Mouse (Mus musculus) midbrain, embryonic 12.5 days (tissue): ENCODE data around the gene Hdgfl2. TPM values are rescaled to one million over a fixed set of nuclear protein-coding genes. Genes with fewer than 3 reads are reported as not detected.
"Not testable (repeated sequence)": the region's sequence is repeated elsewhere in the genome, so short reads cannot be mapped to it uniquely, and the experiment has no call there.

Experiments used
- ATAC-seq: fragments of 200-750 bp; cut with Nextera tagmentation; 2 replicates; pipeline ENCODE4 v1.8.0; 2017; ENCODE audit warnings: low read depth, moderate TSS enrichment, moderate library complexity; ENCODE audit not compliant: low FRiP score
- H3K27ac ChIP-seq: fragments of 300-500 bp; sonication (generic); replicated peaks from 2 replicates; pipeline ENCODE4 v1.5.1; 2016; ENCODE audit warnings: mild to moderate bottlenecking
- H3K27me3 ChIP-seq: fragments of 300-500 bp; sonication (generic); 2 replicates; pipeline ENCODE4 v1.6.1; 2016; ENCODE audit warnings: mild to moderate bottlenecking
- H3K36me3 ChIP-seq: fragments of 300-500 bp; sonication (generic); 2 replicates; pipeline ENCODE4 v1.6.1; 2016
- H3K4me1 ChIP-seq: fragments of 300-500 bp; sonication (generic); 2 replicates; pipeline ENCODE4 v1.6.1; 2016
- H3K4me2 ChIP-seq: fragments of 300-500 bp; sonication (generic); replicated peaks from 2 replicates; pipeline ENCODE4 v1.6.1; 2016; ENCODE audit warnings: mild to moderate bottlenecking, moderate library complexity
- H3K4me3 ChIP-seq: fragments of 300-500 bp; sonication (generic); 2 replicates; pipeline ENCODE4 v1.5.1; 2016; ENCODE audit warnings: mild to moderate bottlenecking
- H3K9ac ChIP-seq: fragments of 300-500 bp; sonication (generic); replicated peaks from 2 replicates; pipeline ENCODE4 v1.6.1; 2016; ENCODE audit warnings: mild to moderate bottlenecking, moderate library complexity
- H3K9me3 ChIP-seq: fragments of 300-500 bp; sonication (generic); 2 replicates; pipeline ENCODE4 v1.6.1; 2016; ENCODE audit warnings: mild to moderate bottlenecking
- WGBS: fragments of 180-500 bp; shearing (Covaris S2); methylation state at CpG from one replicate; pipeline ENCODE4 v1.1.7; 2016; 5-methylcytosine and 5-hydroxymethylcytosine counted together
- polyA plus RNA-seq: library from polyadenylated mRNA; unstranded; fragments of >200 nt; fragmentation: Nextera tagmentation; extraction: Ambion mirVana; gene quantifications from 2 replicates; pipeline ENCODE4 v1.2.1, GENCODE M21; 2016

The Hdgfl2 gene
- polyA plus RNA-seq, 1 experiment from 2014 or later, result 179 TPM

DNA sequence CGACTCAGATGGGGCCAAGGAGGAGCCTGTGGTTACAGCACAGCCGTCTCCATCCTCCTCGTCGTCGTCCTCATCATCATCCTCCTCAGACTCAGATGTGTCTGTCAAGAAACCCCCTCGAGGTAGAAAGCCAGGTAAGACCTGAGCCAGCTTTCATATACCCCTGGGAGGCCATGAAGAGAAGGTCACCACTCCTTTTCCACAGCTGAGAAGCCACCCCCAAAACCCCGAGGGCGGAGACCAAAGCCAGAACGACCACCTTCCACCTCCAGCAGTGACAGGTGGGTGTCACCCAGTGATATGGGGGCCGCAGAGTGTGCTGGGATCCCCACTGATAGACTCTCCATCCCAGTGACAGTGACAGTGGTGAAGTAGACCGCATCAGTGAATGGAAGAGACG is 17.4 kb downstream of the Hdgfl2 start:
- no peak for ATAC-seq
- H3K4me3 ChIP-seq, result no peak overlapping the region
- 91% methylated on average over 12 of the region's 12 CpGs for WGBS
- no peak overlapping the region for H3K27ac ChIP-seq
- no peak overlapping the region for H3K4me2 ChIP-seq
- peaks cover 80% of the 10 kb centered on the region for H3K36me3 ChIP-seq
- H3K4me1 ChIP-seq, result no peaks in the 10 kb centered on the region
- no peaks in the 10 kb centered on the region for H3K27me3 ChIP-seq
- H3K9ac ChIP-seq, result no peak overlapping the region
- H3K9me3 ChIP-seq, result no peaks in the 10 kb centered on the region

DNA sequence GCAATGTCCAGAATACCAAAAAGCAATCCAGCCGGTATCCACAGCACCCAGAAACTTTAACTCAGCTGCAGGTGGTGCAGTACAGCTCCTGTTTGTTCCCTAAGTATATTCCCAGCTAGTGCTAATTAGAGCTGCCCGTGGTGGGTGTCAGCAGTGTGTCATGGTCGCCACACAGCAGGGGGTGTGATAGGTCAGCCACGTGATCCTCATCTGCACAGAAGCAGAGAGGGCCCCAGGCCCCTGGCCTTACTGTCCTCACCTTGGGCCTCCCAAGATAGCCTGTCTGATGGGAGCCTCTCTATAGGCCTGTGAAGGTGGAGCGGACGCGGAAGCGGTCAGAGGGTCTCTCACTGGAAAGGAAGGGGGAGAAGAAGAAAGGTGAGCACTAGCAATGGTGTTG is 18.7 kb downstream of the Hdgfl2 start:
- Histone ChIP-seq H3K4me2 (no peak overlapping the region), H3K9me3 (no peaks in the 10 kb centered on the region), H3K27ac (no peak overlapping the region), H3K9ac (no peak overlapping the region), H3K36me3 (peaks cover 86% of the 10 kb centered on the region), H3K4me3 (no peak overlapping the region), H3K27me3 (no peaks in the 10 kb centered on the region), H3K4me1 (no peaks in the 10 kb centered on the region)
- ATAC-seq, result no peak
- WGBS, result 90% methylated on average over 8 of the region's 8 CpGs

GRCm38 (mm10) chr17:56098711-56099572 is 19.5 kb downstream of the Hdgfl2 start:
- peaks cover 87% of the 10 kb centered on the region for H3K36me3 ChIP-seq

DNA sequence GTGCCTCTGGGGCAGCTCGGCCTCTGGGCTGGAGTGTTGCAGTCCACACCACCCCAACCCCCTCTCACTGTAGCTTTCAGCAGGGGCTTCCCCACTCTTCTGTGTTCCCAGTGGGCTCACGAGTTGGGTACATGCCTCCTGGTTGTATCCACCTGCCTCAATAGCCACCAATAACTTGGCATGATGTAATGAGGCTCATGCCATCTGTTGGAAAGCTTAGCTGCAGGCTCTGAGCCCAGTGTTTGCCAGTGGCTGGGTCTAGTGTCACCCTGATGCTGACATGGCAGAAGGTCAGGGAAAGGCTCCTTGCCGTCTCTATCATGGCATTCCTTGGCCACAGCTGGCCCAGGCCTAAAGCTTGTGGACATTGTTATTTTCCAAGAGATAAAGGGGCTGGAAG is 21.4 kb downstream of the Hdgfl2 start:
- Histone ChIP-seq H3K4me3 (no peak overlapping the region), H3K27me3 (no peaks in the 10 kb centered on the region), H3K4me2 (no peak overlapping the region), H3K9ac (no peak overlapping the region), H3K36me3 (peaks cover 82% of the 10 kb centered on the region), H3K27ac (no peak overlapping the region), H3K9me3 (no peaks in the 10 kb centered on the region), H3K4me1 (no peaks in the 10 kb centered on the region)
- 94% methylated on average over 3 of the region's 3 CpGs for WGBS
- no peak for ATAC-seq

More at GRCm38 (mm10) chr17:56098711-56099572, 19.5 kb downstream of the Hdgfl2 start:
- Histone ChIP-seq H3K9me3 (no peaks in the 10 kb centered on the region), H3K27me3 (no peaks in the 10 kb centered on the region), H3K4me2 (no peak overlapping the region), H3K9ac (no peak overlapping the region), H3K4me3 (no peak overlapping the region), H3K27ac (no peak overlapping the region), H3K4me1 (no peaks in the 10 kb centered on the region)
- WGBS, result 89% methylated on average over 15 of the region's 15 CpGs
- ATAC-seq, result no peak

DNA sequence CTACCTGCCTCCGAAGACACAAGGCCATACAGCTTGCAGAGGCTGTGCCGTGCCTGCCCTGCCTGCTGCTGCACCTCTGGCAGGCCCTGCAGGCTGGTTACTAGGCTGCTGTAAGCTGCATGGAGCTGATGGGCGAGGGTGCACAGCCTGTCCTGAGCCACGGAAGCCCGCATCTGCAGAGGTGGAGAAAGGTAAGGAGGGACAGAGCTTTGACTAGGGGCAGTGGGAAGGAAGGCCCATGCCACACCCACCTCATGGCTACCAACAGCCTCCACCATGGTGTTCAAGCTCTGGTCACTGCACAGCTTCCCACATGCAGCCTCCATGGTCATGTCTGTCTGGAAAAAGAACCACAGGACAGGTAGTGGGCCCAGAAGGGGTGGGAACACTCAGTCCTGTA is 22.7 kb downstream of the Hdgfl2 start:
- Histone ChIP-seq H3K9me3 (no peaks in the 10 kb centered on the region), H3K27ac (no peak overlapping the region), H3K4me1 (no peaks in the 10 kb centered on the region), H3K27me3 (no peaks in the 10 kb centered on the region), H3K36me3 (peaks cover 69% of the 10 kb centered on the region), H3K9ac (no peak overlapping the region), H3K4me2 (no peak overlapping the region), H3K4me3 (no peak overlapping the region)
- WGBS, result 89% methylated on average over 5 of the region's 5 CpGs
- no peak for ATAC-seq

GRCm38 (mm10) chr17:56102927-56103326 is 23.5 kb downstream of the Hdgfl2 start:
- H3K9ac ChIP-seq, result no peak overlapping the region
- no peaks in the 10 kb centered on the region for H3K4me1 ChIP-seq
- 94% methylated on average over 9 of the region's 9 CpGs for WGBS
- no peak overlapping the region for H3K4me2 ChIP-seq
- H3K4me3 ChIP-seq, result no peak overlapping the region
- no peaks in the 10 kb centered on the region for H3K27me3 ChIP-seq
- no peaks in the 10 kb centered on the region for H3K9me3 ChIP-seq
- no peak for ATAC-seq
- peaks cover 66% of the 10 kb centered on the region for H3K36me3 ChIP-seq
- H3K27ac ChIP-seq, result no peak overlapping the region

DNA sequence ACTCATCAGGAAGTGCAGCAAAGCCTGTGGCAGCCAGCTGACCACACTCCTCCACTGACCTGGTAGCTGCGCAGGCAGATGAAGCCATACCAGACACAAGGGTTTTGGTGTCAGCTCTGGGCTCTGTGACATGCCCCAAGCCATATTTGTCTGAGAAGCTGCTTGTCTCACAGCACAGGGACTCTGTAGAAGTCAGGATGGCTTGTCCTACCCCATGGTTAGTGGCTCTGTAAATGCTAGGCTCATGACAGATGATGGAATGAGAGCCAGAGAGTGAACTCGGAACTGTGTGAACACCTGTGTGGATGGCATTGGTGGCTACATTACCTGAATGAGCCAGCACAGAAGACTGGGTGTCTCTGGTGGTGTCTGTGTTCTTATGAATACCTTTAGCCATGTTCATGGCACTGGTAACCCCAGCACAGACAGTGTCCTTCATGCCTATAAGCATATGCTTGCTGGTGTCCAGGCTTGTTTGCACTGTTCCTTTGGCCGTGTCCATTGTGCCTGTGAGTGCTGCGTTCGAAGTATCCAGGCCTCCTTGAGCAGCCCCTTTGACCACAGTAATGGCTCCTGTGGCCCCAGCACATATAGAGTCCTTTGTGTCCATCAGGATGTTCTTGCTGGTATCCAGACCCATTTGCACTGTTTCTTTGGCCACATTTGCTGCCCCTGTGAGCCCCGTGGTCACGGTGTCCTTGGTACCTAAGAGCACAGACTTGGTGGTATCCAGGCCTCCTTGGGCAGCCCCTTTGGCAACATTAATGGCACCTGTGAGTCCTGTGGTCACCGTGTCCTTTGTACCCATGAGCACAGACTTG is 24.2 kb downstream of the Hdgfl2 start:
- Histone ChIP-seq H3K4me1 (no peaks in the 10 kb centered on the region), H3K27me3 (no peaks in the 10 kb centered on the region), H3K4me2 (no peak overlapping the region), H3K9ac (no peak overlapping the region), H3K27ac (no peak overlapping the region), H3K9me3 (no peaks in the 10 kb centered on the region), H3K4me3 (no peak overlapping the region), H3K36me3 (peaks cover 59% of the 10 kb centered on the region)
- no peak for ATAC-seq
- WGBS, result 93% methylated on average over 8 of the region's 8 CpGs

DNA sequence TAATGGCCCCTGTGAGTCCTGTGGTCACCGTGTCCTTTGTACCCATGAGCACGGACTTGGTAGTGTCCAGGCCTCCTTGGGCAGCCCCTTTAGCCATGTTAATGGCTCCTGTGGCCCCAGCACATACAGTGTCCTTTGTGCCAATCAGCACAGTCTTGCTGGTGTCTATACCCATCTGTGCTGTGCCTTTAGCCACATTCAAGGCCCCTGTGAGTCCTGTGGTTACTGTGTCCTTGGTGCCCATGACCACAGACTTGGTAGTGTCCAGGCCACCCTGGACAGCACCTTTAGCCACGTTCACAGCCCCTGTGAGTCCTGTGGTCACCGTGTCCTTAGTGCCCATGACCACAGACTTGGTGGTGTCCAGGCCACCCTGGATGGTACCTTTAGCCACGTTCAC is 25.4 kb downstream of the Hdgfl2 start:
- WGBS, result 90% methylated on average over 3 of the region's 5 CpGs
- peaks cover 49% of the 10 kb centered on the region for H3K36me3 ChIP-seq
- H3K4me2 ChIP-seq, ATAC-seq, H3K4me3 ChIP-seq, H3K9ac ChIP-seq, H3K27me3 ChIP-seq, H3K27ac ChIP-seq, H3K9me3 ChIP-seq, H3K4me1 ChIP-seq: not testable (repeated sequence)

- H3K36me3 ChIP-seq, result peaks cover 32% of the 10 kb centered on the region
- H3K27ac ChIP-seq, H3K9me3 ChIP-seq, ATAC-seq, H3K9ac ChIP-seq, H3K4me2 ChIP-seq, H3K4me1 ChIP-seq, H3K27me3 ChIP-seq, H3K4me3 ChIP-seq: not testable (repeated sequence)
- WGBS, result 100% methylated on average over 4 of the region's 4 CpGs
Measured at GRCm38 (mm10) chr17:56106436-56106835, 27.0 kb downstream of the Hdgfl2 start.

DNA sequence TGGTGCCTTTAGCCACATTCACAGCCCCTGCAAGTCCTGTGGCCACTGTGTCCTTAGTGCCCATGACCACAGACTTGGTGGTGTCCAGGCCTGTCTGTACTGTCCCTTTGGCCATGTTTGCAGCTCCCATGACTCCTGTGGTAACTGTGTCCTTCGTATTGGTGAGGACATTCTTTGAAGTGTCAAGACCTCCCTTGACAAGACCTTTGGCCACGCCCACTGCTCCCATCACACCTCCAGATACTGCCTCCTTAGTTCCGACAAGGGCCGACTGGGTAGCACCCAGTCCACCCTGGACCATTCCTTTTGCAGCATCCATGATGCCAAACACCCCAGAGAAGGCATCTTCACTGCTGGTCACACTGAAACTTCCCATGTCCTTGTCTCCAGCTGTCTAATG is 27.5 kb downstream of the Hdgfl2 start:
- 83% methylated on average over 4 of the region's 4 CpGs for WGBS
- H3K4me3 ChIP-seq, result no peak overlapping the region

GRCm38 (mm10) chr17:56107736-56108135 is 28.3 kb downstream of the Hdgfl2 start:
- peaks cover 19% of the 10 kb centered on the region for H3K36me3 ChIP-seq
- H3K9me3 ChIP-seq, result no peaks in the 10 kb centered on the region
- peaks cover under 1% of the 10 kb centered on the region; the same call in 1 of the 2 replicates for H3K4me1 ChIP-seq
- no peak for ATAC-seq
- H3K4me3 ChIP-seq, result no peak overlapping the region
- no peaks in the 10 kb centered on the region for H3K27me3 ChIP-seq
- 72% methylated on average over 2 of the region's 2 CpGs for WGBS
- H3K27ac ChIP-seq, result no peak overlapping the region
- H3K9ac ChIP-seq, result no peak overlapping the region
- no peak overlapping the region for H3K4me2 ChIP-seq

More for the DNA sequence above, 27.5 kb downstream of the Hdgfl2 start:
- H3K27me3 ChIP-seq, result no peaks in the 10 kb centered on the region
- H3K9ac ChIP-seq, result no peak overlapping the region
- H3K36me3 ChIP-seq, result peaks cover 27% of the 10 kb centered on the region
- no peak overlapping the region for H3K27ac ChIP-seq
- ATAC-seq, result no peak
- no peaks in the 10 kb centered on the region for H3K9me3 ChIP-seq
- H3K4me1 ChIP-seq, result no peaks in the 10 kb centered on the region
- H3K4me2 ChIP-seq, result no peak overlapping the region

GRCm38 (mm10) chr17:56108334-56109044 is 29.1 kb downstream of the Hdgfl2 start:
- ATAC-seq, result no peak
- Histone ChIP-seq H3K36me3 (peaks cover 12% of the 10 kb centered on the region), H3K9me3 (no peaks in the 10 kb centered on the region), H3K27me3 (no peaks in the 10 kb centered on the region), H3K4me1 (peaks cover 4% of the 10 kb centered on the region; the same call in 1 of the 2 replicates), H3K4me2 (no peak overlapping the region), H3K9ac (no peak overlapping the region), H3K27ac (no peak overlapping the region), H3K4me3 (no peak overlapping the region)
- WGBS, result 75% methylated on average over 6 of the region's 6 CpGs
